Mouse (Mus musculus): Measurements from ENCODE around the gene Adra2b. TPM values are rescaled to one million over a fixed set of nuclear protein-coding genes. Genes with fewer than 3 reads are reported as not detected.

Adra2b gene
- not detected for polyA plus RNA-seq (2017; shearing (Covaris generic))

DNA sequence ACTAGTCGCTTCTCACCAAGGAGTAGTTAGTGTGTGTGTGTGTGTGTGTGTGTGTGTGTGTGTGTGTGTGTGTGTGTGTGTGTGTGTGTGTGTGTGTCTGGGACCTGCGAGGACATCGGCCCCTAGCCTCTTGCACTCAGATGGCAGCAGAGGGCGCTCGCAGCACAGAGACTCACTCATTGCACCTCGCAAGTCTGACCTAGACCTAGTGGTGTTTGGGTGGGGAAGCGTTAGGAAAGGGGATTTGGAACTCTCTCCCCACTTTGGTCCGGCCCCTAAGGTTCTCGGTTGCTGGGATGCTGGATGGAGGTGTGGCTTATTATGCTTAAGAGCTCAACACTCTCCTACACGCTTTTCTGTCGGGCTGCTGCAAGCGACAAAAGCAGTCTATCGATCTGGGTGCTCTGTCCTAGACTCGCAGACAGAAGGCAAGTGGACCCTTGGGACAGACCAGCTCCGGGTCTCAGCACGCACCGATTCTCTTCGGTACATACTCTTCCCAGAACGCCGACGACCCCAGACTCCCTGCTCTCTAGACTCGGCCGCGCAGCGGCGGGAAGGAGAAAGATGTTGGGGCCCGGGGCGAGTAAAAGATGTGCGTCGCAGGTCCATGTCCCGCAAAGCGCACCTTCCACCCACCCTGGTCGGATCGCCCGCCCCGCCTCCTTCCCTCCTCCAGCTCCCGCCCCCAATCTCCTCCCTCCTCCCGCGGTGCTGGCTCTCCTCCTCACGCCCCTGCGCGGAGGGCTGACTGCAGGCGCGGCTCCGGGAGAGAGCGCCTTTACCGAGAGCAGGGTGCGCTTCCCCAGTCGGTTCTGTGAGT, at the start of gene Adra2b:
Gene Adra2b, plus strand, starts transcription at position 750 of the 823 bp plus-strand sequence.
- peak; percentile 23 for ATAC-seq

DNA sequence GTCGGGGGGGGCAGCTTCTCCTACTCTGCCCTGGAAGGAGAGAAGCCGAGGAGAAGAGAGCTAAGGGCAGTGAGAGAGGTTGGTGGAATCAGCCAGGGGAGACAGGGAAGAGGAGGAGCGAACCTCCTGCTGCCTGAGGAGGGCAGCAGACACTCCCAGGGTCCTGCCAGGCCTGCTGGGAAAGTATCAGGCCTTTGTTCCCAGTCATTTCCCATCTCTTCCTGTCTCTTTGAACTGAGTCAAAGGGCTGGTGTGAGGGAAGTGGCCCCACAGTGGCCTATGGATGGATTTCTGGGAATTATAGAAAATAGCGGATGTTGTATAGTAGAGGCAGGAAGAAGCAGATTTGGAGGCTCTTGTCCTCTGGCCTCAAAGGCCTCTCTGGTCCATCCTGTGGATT, 49.1 kb upstream of the Adra2b start:
- ATAC-seq, result no peak

DNA sequence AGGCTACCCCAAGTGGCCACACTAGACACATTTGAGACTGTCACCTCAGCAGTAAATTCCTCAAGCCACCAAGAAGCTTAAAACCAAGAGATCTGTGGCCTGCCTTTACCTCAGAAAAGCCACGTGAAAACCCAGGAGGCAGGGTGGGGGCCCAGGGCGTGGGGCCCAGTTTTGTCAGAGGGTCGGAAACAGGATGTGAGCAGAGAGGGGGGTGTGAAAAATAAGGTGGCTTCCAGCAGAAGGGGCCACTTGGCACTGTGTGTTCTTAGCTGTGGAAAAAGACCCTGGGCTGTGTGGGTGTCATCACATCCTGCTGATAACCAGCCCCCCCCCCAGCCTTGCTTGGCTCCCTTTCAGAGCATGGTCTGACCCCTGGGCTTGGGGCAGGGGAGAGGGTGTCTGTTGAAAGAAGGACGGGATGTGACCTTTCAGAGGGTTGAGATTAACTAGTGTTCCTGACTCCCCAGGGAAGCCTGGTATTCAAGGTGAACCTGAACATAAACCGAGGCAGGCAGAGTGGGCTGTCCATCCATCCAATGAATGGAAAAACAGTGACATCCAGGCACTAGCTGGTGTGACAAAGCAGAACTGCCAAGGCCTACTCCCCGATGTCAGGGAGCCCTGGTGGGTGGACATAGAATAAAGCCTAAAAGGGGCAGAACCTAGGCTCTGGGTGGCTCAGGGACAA, 48.4 kb upstream of the Adra2b start:
- ATAC-seq, result peak; percentile 61

DNA sequence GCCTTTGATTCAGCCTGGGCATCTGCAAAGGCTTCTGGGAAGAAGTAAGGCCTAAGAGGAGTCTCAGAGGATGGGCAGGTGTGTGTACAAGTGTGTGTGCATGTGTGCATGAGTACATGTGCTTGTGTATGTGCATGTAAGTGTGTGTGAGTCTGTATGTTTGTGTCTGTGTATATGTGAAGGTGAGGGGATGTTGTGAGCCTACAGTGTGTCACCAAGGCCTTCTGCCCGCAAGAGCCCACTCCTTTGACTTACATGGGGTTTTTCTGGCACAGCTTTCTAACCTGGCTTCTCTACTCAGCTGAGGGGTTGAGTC, 47.9 kb upstream of the Adra2b start:
- ATAC-seq, result peak; percentile 7

DNA sequence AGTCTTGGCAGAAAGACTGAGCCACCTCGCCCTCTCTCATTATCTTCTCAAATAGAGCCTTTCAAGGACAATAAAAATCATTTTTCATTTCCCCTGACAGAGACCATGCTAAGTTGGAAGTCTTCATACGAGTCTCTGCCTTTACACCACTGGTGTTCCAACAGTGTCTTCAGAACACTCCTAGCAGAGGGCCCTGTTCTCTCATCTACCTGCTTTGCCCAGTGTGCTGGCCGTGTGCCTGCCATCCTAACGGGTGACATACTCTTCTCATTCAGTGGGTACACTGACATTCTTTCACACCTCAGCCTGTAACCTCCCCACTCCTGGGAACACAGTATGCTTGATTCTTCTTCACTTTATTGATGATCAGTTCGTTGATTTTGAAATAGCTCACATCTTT, 46.6 kb upstream of the Adra2b start:
- no peak for ATAC-seq

DNA sequence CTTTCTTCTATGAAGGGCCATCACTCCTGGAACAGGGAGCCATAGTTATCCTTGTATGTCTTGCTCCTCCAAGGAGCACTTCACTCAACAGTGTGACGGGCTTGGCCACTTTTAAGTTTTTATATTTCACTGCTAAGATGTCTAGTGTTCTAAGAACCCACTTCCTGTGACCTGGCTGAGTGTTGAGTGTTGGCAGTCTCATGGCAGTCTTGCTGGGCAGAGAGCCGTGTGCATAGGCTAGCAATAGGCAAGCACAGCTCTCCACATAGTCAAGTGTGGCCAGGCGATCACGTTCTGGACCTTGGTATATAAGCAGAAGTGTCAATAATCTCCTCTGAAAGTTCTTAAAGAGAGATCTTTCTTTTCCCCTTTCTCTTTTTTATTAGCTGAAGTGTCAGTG, 44.9 kb upstream of the Adra2b start:
- peak; percentile 53 for ATAC-seq

DNA sequence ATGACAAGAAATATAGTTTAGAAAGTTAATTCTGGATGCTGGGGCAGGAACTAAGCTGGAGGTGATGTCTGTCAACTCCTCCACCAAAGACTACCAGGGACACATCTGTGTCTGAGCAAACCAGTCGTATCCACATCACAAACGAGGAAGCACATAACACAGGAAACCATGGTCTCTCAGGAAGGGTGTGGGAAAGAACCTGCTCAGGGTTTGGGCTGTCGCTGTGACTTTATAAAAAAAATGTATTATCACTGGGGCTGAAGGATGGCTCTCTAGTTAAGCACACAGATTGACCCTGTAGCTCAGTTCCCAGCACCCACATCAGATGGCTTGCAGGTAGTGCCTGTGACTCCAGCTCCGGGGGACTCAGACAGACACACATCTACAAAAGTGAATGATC, 43.9 kb upstream of the Adra2b start:
- ATAC-seq, result peak; percentile 27

DNA sequence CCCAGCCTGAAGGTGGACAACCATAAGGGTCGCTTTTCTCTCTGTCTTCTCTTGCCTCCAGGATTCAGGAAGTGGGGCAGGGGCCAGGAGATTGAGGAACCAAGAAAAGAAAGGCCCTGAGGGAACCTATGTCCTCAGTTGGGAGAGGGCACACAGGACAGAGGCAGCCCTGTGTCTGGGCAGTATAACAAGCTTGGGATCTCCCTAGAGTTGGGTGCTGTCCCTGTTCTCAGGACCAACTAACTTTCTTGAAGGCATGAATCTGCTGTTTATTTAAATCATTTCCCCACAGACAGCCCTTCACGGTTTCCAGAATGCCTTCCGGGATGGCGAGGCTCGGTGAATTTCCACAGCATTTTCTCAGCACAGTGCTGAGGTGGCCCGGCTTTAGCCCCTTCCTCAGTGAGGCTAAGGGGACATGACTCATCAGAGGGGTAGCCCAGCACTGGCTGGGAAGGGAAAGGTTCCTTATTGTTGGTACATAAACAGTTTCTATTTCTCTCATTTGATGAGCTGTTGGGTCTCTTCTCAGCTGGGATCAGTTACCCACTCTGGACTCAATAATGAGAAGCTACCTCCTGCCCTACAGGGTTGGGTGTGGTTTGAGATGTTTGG, 40.2 kb upstream of the Adra2b start:
- no peak for ATAC-seq

DNA sequence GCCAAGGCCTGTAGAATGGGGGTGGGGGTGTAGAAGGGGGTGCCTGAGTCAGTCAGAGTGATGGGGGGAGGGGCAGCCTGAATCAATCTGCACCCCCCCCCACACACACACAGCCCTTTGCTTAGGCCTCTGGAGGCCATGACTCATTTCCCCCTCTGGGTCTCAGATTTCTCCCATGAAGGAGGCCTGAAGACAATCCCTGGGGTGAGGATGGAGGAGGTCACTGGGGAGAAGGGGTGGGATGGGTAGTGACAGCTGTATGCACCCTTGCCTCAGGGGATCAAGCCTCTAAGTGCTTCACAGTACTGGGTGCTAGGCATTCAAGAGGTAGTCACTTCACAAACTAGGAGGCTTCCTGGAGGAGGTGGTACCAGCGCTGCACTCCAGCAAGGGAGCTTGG, 39.3 kb upstream of the Adra2b start:
- ATAC-seq, result no peak

DNA sequence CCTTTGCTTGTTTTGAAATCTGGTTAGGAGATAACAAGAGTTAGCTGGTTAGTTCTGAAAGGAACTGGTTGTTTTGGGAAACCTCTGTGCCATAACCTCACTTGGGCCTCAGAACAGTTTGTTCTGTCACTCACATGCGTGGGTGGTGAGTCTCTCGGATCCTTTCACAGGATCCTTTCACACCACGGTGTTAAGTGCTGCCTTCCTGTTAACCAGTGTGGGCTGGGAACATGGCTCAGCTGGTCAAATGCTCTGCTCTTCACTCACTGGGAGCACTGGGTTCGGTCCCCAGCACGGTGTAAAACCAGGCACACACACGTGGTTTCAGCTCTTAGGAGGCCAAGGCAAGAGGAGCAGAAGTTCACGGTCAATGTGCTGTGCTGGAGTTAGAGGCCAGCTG, 38.6 kb upstream of the Adra2b start:
- peak; percentile 51 for ATAC-seq

DNA sequence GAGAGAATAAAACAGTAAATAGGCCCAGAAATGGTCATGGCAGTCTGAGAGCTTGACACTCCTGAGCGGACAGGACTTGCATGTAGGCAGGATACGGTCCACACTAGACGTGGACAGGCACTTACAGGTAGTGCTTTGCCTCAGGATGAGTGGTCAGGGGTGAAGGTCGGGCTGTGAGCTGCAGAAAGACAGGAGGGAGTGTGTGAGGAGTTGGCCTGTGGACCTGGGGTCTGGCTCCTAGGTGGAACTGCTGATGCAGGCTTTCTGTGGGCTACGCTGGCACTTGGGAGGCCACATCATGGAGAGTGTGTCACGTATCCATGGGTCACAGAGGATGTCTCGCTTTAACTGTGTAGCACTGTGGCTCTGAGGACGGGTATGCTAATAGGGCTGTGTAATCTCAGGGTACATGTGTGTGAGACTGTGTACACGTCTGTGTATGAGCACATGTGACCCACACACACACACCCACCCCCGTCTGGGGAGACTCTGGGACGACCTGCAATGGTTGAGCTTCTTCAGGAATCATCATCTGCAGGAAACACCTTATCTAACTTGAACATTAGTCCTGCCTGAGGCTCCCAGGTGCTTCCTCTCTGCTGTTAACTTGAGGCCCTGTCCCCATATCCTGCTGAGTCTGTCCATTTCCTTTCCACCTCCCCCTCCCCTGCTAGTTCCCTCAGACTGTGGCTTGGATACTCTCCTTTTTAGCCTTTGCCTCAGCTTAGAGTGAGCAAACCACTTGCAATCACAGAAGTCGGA, 34.7 kb upstream of the Adra2b start:
- ATAC-seq, result peak; percentile 40

DNA sequence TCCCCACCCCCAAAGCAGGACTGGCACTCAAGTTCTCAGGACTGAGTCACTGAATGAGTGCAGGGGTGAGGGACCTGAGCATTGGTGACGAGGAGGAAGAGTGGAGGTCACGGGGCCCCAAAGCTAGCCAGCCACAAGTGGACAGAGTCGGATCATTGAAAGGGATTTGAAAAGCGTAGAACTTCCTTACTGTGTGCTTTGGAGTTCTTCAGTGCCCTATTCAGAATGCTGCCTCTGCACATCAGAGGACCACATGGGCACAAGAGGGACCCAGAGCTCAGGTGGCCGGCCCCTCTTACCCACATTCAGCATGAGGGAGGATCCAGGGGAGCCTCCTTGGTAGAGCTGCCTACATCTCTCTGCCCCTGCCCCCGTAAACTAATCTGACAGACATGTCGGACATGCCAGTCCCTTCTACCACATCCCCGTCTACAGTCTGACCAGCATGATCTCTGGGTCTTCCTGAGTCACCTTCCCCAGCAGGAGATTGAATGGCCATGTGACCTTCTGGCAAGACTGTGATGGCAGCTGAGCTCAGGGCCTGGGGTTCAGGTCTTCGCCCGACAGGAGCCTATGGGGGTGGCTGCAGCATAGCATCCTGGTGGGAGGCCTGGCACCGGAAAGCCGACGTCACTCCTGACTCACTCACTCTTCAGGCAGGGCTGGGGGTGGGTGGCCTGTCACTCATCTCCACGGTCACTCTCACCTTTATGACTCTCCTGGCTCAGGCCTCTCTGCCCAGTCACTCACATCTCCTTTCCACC, 30.0 kb upstream of the Adra2b start:
- peak; percentile 31 for ATAC-seq

DNA sequence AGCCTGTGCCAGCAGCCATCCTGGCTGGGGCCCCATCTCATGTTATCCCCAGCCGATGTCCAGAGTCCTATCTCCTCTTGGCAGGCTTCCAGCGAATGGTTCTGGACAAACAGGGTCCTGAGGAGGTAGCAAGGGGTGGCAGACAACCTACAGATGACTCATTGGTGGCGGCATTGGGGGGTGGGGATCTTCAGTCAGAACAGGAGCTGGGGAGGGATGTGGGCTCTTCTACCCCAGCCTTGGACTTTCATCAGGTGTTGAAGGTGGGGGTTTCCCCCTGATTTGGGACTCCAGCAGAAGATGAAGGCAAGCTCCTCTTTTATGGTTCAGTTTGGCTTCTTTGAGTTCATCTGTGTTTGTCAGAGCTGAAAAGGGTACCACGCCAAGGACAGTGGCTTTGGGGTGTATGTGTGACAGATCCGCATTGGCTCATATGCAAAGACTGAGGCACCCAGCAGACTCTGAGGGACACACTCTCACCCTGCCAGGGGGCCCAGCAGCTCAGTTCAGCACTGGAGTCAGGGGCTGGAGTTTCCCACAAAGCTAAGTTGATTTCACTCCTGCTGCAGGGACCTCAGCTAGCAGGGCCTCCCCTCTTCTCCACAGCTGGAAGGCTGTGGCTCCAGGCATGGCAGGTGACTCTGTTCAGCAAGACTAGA, 28.9 kb upstream of the Adra2b start:
- ATAC-seq, result peak; percentile 32

DNA sequence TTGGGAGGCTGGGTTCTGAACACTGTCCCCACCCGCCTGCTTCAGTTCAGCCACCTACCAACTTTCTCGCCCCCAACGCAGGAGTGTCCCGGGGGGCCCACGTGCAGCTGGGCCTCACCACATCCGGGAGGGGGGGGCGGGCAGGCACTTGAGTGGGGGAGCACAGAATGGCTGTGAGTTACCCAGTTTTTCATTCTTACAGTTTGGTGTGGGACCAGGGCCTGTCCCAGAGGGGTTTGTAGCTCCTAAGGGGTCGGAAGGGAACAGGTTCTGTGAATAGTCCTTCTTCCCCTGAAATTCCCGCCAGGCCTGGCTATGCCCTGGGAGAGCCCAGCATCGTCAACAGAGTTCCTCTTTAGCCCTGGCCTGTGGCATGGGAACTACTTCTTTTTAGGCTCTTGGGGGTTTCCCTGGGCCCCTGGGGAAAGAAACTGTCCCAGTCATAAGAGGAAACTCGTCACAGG, 27.9 kb upstream of the Adra2b start:
- peak; percentile 3 for ATAC-seq

DNA sequence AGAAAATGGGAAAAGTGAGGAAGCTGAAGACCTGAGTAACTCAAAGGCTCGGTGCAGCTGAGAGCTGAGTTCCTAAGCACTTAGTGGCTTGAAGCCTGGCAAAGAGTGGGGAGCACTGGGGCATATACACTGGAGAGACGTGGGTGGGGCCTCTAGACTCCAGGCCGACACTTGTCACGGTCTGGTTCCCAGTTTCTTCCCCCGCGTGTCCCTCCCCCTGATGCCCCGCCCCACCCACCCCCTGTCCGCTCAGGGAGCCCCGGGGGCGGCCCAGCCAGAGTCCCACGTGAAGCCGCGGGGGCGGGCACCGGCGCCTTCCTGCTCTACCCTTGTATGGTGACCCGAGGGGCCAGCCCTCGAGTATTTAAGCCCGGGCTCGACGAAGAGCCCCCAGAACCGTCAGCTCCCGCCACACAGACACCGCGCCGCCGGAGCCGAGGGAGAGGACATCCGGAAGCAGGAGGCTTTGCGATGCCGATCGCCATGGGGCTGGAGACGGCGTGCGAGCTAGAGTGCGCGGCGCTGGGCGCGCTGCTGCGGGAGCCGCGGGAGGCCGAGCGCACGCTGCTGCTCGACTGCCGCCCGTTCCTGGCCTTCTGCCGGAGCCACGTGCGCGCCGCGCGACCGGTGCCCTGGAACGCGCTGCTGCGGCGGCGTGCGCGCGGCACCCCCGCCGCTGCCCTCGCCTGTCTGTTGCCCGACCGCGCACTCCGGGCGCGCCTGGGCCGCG, 27.1 kb upstream of the Adra2b start, which contains the start of gene Dusp2:
Gene Dusp2, plus strand, starts transcription at position 393 of the 730 bp plus-strand sequence.
- peak; percentile 55 for ATAC-seq

DNA sequence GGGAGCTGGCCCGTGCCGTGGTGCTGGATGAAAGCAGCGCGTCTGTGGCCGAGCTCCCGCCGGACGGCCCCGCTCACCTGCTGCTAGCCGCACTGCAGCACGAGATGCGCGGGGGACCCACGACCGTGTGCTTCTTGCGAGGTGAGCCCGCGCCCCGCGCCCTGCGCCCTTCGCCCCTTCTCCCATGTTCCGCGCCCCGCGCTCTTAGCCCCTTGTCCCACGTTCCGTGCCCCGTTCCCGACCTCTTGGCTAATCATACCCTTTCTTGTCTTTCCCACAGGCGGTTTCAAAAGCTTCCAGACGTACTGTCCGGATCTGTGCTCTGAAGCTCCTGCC, 26.5 kb upstream of the Adra2b start:
- ATAC-seq, result no peak

DNA sequence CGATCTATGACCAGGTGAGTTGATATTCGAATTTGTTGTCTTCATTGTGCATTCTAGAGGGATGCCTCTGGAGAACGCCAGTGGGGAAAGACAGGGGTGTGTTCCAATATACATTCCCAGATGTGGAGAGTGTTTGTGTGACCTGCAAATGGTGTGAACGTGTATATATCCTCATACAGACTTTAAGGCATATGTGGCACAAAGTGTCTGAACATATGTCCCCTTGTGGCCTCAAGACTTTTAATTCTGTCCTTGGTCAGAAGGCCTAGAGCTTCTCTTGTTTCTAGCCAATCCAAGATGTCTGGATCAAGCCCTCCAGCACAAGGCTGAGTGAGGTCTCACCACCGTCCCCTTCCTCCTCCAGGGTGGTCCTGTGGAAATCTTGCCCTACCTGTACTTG, 26.1 kb upstream of the Adra2b start:
- no peak for ATAC-seq

DNA sequence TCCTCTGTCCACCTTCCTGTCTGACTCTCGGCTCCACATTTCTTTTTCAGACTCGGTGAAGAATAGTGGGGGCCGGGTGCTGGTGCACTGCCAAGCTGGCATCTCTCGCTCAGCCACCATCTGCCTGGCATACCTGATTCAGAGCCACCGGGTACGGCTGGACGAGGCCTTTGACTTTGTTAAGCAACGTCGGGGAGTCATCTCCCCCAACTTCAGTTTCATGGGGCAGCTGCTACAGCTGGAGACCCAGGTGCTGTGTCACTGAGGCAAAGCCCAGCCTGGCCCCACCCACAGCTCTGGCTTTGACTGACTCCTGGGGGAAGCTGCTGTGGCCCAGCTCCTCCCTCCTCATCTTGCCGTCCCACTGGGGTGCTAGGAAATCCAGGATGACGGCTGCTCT, 25.5 kb upstream of the Adra2b start:
- no peak for ATAC-seq

DNA sequence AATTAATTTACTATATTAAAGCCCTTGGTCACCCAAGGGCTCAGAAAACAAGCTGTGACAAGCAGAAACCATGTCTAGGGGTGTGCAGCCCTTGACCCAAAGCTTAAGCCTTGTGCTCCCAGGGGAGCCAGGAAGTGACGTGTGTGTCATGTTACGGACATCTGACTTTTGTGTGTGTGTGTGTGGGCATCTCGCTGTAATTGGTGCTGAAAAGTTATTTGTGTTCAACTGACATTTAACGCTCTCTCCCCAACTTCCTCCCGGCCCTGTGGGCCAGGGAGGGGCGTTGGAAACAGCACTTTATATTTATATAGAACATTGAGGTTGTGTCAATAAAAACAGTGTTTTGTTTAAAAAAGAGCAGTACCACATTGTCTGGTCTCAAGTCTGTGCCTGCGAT, 25.0 kb upstream of the Adra2b start:
- no peak for ATAC-seq

DNA sequence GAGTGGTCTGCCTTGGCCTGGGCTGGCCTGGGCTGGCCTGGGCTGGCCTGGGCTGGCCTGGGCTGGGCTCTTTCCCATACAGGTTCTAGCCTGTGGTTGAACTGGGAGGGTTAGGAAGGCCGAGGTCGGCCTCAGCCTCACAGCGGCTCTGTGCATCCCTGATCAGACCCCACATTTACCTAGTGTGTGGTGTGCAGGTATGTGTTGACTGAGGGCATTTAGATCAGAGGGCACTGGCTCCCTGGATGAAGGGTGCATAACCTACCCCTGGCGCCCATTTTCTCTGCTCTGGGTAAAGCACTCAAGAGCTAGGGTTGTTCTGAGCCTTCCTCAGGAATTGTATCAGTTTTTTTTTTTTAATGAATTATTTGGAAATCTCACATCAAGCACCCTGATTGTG, 24.6 kb upstream of the Adra2b start, which contains the start of gene Astl:
Gene Astl, plus strand, starts transcription at position 224 of the 400 bp plus-strand sequence.
- no peak for ATAC-seq

DNA sequence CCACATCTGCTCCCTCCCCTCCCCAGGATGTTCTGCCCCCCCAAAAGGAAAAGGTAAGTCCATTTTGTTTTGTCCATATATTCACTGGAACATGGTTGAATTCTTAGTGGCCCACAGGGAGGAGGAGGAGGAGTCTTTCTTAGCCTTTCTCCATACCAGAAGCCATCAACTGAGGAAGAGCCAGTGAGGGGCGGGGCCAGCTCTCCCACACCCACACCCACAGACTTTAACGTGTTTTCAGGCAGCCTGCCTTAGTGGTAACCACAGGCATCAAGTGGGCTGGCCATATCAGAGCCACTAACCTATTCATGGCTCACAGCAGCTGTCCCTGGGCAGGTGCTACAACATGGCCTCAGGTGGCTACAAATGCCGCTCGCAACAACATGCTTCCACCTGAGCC, 24.2 kb upstream of the Adra2b start:
- peak; percentile 26 for ATAC-seq

Measured in activated CD4-positive, CD25-positive, alpha-beta regulatory T cell, adult 4 months (primary cell).